Mouse (Mus musculus): ENCODE measurements at regions not wholly inside any gene's neighbourhood (a gene's known extent, or its start where the extent isn't known, plus 50 kb on each side); places are given as distances from the start of the nearest gene placed in this dataset.

DNA sequence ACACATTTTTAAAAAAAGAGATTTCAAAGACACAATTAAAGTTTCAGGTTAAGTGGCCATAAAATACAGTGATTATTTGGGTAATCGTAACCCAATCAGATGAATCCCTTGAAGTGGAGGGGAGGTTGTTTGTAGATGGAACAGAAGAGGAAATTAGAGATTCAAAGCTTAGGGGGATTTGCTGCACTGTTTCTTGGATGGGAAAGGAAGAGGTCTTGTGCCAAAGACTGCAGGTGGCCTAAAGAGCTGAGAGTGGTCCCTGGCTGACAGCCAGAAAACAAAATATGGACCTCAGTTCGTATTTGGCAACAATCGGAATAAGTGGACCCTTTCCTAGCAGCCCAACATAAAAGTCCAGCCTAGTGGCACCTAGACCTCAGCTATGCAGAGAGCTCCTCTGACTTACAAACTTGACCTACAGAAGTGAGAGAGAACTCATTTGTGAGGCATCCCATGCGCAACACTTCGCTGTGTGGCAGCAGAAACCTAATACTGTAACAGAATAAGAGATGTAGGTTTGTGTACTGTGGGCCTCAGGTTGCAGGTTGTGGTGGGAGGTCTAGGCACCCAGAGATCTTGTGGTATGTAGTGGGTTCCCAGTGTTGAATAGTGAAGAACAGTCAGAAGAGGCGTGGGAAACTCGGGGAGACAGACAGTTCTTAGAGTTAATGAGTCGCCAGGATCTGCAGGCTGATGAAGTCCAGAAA is 110.0 kb upstream of the Ccdc54 start:
- DNase-seq = no peak

DNA sequence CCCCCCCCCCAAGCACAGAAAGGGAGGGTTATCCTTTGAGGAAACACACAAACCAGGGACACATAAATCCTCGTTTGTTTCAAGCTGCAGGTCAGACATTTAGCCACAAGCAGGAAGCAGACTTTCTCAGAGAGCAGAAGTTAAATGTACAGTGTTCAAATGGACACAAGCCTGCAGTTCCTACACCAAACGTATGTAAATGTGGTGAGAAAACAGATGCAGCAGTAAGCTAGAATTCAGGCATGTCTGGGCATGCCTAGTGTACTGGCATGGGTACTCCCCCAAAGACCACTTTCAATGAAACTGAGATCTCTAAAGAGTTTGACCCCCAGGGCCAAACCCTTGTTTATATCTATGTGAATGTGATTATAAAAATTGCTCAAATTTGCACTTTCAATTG is 109.2 kb upstream of the Ccdc54 start:
- DNase-seq = no peak

DNA sequence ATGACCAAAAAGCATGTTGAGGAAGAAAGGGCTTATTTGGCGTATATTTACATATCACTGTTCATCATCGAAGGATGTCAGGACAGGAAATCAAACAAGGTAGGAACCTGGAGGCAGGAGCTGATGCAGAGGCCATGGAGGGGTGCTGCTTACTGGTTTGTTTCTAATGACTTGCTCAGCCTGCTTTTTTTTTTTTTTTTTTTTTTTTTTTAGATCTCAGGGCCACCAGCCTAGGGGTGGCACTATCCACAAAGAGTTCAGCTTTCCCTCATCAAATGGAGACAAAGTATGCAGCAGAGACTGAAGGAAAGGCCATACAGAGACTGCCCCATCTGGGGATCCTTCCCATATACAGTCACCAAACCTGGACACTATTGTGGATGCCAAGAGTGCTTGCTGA is 106.8 kb upstream of the Ccdc54 start:
- no peak for DNase-seq

GRCm38 (mm10) chr16:50696052-50696451 is 105.1 kb upstream of the Ccdc54 start:
- DNase-seq = no peak

GRCm38 (mm10) chr16:50694045-50694444 is 103.1 kb upstream of the Ccdc54 start:
- no peak for DNase-seq

DNA sequence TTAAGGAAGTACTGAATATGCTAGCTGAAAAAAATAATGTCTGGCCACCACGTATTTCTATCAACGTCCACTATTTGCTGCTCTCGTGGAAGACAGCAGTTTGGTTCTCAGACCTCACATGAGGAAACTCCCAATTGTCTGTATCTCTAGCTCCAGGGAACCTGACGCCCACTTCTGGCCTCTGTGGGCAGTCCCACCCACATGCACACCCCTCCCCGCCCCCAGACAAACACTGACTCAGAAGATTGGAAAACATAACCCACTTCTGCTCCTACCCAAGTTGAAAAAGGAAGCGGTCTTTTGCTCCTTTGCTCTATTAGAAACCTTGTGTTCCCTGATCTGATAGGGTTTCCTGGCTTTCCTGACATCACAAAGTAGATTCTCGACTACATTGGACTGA is 99.9 kb upstream of the Ccdc54 start:
- DNase-seq = no peak

DNA sequence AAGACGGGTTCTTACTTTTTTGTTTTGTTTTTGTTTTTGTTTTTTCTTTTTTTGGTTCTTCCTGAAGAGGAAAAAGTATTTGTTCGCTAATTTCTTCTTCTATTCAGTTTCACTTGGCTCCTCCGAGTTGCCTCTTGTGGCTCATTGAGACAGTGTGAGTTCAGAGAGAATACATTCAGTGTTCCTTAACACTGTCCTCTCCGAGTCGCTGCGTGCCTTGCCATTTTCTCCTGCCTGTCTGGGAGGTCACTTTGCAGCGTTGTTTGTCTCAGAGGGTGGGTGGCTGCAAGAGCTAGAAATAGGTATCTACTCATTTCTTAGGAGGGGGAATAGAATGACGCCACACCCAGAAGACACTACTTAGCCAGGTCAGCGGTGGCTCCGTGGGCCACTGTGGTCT is 98.6 kb upstream of the Ccdc54 start:
- peak in 1 of 2 experiments; percentile 14 for DNase-seq

GRCm38 (mm10) chr16:50688818-50689506 is 98.0 kb upstream of the Ccdc54 start:
- no peak for DNase-seq

DNA sequence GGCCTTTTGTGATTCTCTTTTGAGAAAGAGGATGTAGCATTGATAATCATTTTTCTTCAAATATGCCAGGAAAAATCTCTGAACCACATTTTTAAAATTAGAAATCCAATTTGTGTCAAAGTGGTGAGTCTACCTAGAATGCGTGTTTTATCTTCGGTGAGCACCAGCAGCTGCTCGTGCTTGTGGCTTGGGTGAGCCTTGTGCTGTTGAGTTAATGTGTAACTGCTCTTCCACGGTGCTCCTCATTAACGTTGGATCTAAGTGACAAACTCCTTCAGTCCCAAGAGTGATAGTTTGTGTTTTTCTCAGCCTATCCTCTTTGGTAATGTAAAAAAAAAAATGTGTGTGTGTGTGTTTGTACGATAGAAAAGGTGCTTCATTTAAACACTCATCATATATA is 88.7 kb upstream of the Ccdc54 start:
- DNase-seq = no peak

DNA sequence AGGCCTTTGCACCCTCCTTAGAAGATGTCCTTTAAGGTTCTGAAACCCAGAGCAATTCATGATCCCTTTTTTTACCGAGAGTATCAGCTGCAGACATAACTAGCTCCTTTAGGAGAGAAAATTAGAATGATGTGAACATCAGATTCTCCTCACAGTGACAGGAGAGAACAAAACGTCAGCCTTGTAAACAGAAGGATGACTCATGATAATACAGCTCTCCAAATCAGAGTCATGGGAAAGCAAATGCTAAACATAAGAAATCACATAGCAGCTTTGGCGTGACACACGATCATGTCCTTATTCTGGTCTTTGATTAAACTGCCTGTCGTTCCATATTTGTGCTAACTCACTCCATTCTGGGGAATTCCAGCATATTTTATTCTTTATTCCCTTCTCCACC is 82.4 kb upstream of the Ccdc54 start:
- DNase-seq = no peak

DNA sequence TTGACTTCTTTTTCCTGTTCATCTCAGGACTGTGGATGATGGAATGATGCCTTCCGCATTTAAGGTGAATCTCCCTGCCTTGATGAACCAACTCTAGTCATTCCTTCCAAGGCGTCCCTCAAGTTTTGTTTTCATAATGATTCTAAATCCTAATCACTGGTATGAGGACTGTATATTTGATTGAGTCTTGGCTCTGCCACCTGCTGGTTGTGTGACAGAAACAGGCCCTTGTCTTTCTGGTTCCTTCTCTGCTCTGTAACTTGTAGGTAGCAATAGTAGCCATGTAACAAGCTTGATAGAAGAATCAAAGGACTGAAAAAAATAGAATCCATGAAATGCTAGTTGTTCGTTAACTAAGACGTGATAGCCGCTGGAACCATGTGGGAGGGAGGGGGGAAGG is 81.8 kb upstream of the Ccdc54 start:
- peak; percentile 8 for DNase-seq

DNA sequence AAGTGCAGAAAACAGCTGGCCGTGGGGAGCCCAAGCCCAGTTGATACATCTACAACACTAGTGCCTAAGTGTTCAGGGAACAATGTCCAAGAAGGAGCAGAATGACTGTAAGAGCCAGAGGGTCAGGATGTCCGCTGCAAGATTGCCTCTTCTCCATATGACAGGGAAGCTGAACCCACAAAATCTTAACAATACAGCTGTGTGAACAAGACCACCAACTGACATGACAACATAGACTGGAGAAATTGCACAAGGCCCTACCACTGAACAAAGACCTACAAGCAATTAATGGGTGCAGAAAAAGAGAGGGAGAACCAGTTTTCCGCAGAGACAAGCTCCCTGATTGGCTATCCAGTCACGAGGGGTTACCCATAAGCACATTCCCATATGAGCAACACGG is 80.2 kb upstream of the Ccdc54 start:
- no peak for DNase-seq

DNA sequence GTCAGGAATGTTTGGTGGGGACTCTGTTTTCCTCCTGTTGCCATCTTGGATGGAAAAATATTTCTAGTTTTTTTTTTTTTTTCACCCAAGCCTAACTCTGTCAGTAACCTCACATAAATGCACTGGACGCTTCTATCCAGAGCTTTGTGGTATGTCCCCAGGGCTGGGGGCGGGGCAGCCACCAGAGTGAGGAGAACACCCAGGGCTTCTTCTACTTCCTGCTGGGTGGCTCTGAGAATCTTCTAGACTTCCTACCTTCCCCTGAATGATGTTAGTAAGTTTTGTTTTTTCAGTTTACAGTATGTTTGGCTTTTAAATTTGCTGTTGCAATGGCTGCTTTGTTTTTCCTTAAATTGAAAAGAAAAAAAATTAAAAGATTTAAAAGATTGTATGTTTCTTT is 73.3 kb upstream of the Ccdc54 start:
- DNase-seq = peak; percentile 7 to 20
